Mouse (Mus musculus) embryonic facial prominence, embryonic 12.5 days (tissue): ENCODE results near the gene Atp6v1g2. TPM values are rescaled to one million over a fixed set of nuclear protein-coding genes. Genes with fewer than 3 reads are reported as not detected.

ENCODE experiments used
- ATAC-seq: fragments of 200-750 bp; cut with Nextera tagmentation; 2 replicates; pipeline ENCODE4 v1.8.0; 2017; ENCODE audit not compliant: insufficient number of reproducible peaks, insufficient read depth, low FRiP score, low TSS enrichment
- H3K27ac ChIP-seq: fragments of 300-500 bp; sonication (generic); 2 replicates; pipeline ENCODE4 v1.5.1; 2016; ENCODE audit warnings: mild to moderate bottlenecking
- H3K27me3 ChIP-seq: fragments of 300-500 bp; sonication (generic); 2 replicates; pipeline ENCODE4 v1.6.1; 2016; ENCODE audit warnings: mild to moderate bottlenecking, moderate library complexity
- H3K36me3 ChIP-seq: fragments of 300-500 bp; sonication (generic); 2 replicates; pipeline ENCODE4 v1.6.1; 2016; ENCODE audit warnings: mild to moderate bottlenecking
- H3K4me1 ChIP-seq: fragments of 300-500 bp; sonication (generic); 2 replicates; pipeline ENCODE4 v1.6.1; 2016
- H3K4me2 ChIP-seq: fragments of 300-500 bp; sonication (generic); replicated peaks from 2 replicates; pipeline ENCODE4 v1.6.1; 2016; ENCODE audit warnings: mild to moderate bottlenecking, moderate library complexity
- H3K4me3 ChIP-seq: fragments of 300-500 bp; sonication (generic); 2 replicates; pipeline ENCODE4 v1.5.1; 2016; ENCODE audit warnings: mild to moderate bottlenecking
- H3K9ac ChIP-seq: fragments of 300-500 bp; sonication (generic); 2 replicates; pipeline ENCODE4 v1.6.1; 2016; ENCODE audit warnings: mild to moderate bottlenecking, moderate library complexity
- H3K9me3 ChIP-seq: fragments of 300-500 bp; sonication (generic); 2 replicates; pipeline ENCODE4 v1.6.1; 2016; ENCODE audit warnings: mild to moderate bottlenecking, moderate library complexity
- WGBS: fragments of 180-500 bp; shearing (Covaris S2); methylation state at CpG from one replicate; pipeline ENCODE4 v1.1.7; 2016; 5-methylcytosine and 5-hydroxymethylcytosine counted together
- polyA plus RNA-seq: library from polyadenylated mRNA; unstranded; fragments of >200 nt; fragmentation: Nextera tagmentation; extraction: Ambion mirVana; gene quantifications from 2 replicates; pipeline ENCODE4 v1.2.1, GENCODE M21; 2016

Atp6v1g2 gene
- polyA plus RNA-seq, 1 experiment from 2014 or later = 4.5 TPM

DNA sequence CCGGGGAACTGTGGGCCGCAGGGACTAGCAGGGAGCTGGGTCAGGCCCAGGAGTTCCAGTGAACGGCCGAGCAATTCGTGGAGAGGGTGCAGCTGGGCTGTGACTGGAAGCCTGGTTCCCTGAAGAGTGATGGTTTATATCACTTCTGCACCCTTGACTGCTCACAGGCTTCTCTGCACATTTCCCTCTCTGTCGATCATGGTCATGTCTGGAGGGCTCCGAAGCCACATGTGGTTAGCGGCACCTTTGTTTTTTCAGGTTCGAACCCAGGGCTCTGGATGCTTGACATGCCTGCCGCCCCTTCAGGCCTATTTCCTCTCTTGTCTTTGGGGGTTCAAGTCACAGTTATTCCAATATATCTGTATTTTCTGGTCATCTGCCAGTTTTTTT is 28.1 kb upstream of the Atp6v1g2 start:
- Histone ChIP-seq H3K4me3 (no peak overlapping the region), H3K9me3 (no peaks in the 10 kb centered on the region), H3K27me3 (peaks cover 50% of the 10 kb centered on the region), H3K9ac (no peak overlapping the region), H3K4me1 (no peaks in the 10 kb centered on the region), H3K36me3 (no peaks in the 10 kb centered on the region), H3K27ac (no peak overlapping the region), H3K4me2 (no peak overlapping the region)
- ATAC-seq = no peak
- WGBS = 55% methylated on average over 10 of the region's 10 CpGs

DNA sequence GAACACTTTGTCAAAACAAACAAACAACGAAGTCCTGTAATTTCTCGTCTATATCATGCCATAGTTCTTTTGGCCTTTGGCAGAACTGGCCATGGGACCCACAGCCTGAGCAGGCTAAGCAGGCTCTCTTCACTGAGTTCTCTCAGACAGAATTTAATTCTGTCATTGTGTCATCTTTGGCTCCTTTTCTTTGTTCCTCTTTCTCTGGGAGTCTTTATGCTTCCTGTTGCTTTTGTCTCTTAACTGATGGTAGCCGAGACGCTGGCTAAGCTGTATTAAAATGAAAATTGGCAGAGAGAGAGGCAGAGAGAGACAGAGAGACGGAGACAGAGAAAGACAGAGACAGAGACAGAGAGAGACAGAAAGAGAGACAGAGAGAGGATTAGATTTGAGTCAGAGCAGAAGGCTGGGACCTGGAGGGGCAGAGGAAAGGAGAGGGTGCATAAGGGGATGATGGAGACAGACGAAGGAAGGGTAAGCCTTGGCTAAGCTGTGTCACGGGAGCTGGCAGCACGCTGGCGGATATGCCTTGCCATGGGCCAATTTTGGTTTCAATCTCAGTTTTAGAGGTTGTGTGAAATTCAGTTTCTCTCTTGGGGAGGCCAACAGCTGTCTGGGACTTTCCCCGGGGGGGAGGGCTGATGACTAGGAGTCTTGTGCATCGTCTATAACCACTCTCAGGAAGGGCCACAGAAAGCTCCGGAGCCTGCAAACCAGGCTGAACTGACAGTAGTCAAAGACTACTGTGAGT is 23.5 kb upstream of the Atp6v1g2 start:
- ATAC-seq = no peak
- Histone ChIP-seq H3K36me3 (no peaks in the 10 kb centered on the region), H3K9me3 (no peaks in the 10 kb centered on the region), H3K4me3 (no peak overlapping the region), H3K4me1 (0 out of 2 replicates have a peak, but pooled peaks cover 3% of the 10 kb centered on the region), H3K27me3 (peaks cover 6% of the 10 kb centered on the region), H3K9ac (no peak overlapping the region), H3K4me2 (no peak overlapping the region), H3K27ac (no peak overlapping the region)
- WGBS = 82% methylated on average over 12 of the region's 12 CpGs

DNA sequence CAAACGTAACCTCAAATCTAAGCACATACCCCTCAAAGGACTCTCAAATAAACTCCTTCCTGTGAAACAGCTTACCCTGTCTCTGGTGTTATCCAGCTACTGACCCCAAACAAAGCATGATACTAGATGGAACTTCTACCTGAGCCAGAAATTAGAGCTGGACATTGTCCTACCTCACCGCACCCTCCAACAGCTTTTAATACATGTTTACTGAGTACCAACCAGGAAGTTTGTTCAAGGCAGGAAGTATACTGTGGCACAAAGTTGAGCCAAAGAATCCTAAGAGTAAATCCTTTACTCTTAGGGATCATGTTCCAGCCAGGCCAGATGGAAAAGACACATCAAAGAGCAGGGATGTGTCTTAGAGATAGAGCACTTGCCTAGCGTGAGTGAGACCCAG is 22.9 kb upstream of the Atp6v1g2 start:
- no peaks in the 10 kb centered on the region for H3K36me3 ChIP-seq
- no peaks in the 10 kb centered on the region for H3K9me3 ChIP-seq
- H3K4me2 ChIP-seq = no peak overlapping the region
- H3K9ac ChIP-seq = no peak overlapping the region
- H3K27ac ChIP-seq = no peak overlapping the region
- H3K27me3 ChIP-seq = no peaks in the 10 kb centered on the region
- no peak for ATAC-seq
- H3K4me3 ChIP-seq = no peak overlapping the region
- 75% methylated on average over 3 of the region's 3 CpGs for WGBS
- 0 out of 2 replicates have a peak, but pooled peaks cover 3% of the 10 kb centered on the region for H3K4me1 ChIP-seq

DNA sequence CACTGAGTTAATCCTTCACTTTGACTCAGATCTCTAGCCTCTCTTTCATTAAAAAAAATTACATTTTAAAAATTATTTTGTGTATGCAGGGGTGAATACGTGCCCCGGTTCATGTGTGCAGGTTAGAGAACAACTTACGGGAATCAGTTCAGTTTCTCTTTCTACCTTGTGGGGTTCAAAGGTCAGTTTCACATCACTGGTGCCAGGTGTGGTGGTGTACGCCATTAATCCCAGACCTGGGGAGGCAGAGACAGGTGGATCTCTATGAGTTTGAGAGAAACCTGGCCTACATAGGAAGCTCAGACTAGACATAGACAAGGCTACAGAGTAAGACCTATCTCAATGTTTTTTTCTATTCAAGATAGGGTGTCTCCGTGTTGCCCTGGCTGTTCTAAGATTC is 20.4 kb upstream of the Atp6v1g2 start:
- Histone ChIP-seq H3K9me3 (no peaks in the 10 kb centered on the region), H3K4me3 (no peak overlapping the region), H3K36me3 (no peaks in the 10 kb centered on the region), H3K27me3 (no peaks in the 10 kb centered on the region), H3K4me1 (0 out of 2 replicates have a peak, but pooled peaks cover 3% of the 10 kb centered on the region), H3K9ac (no peak overlapping the region), H3K4me2 (no peak overlapping the region), H3K27ac (no peak overlapping the region)
- 91% methylated on average over 5 of the region's 5 CpGs for WGBS
- ATAC-seq = no peak

DNA sequence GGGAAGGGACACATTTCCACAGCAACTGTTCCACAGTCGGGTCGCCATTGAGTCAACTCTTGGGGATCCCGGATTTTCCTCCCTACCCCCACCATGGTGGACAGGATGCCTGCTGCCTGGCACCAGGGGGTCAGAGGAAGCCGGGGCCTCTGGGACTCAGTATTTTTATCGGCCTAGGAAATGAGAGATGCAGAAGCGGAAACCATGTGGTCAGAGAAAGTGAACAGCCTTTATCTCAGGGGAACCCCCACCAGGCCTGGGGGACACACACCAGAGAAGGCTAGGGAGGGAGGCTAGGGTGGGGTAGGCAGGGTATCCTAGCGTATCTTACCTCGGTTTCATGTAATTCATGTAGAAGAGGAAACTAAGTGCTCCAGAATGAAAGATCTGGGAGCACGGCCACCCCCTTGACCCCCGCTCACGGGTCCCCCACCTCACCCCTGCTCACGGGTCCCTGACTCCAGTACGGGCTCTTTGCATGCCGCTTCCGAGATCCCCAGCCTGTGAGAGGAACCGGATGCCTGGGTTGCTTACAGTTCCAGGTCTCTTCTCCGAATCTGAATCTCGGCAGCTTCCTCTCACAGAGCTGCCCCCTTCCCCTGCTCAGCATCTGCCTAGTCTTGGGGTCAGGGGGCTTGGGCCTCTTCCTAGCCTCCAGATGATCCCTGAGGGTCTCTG is 14.8 kb upstream of the Atp6v1g2 start:
- Histone ChIP-seq H3K9ac (no peak overlapping the region), H3K4me1 (0 out of 2 replicates have a peak, but pooled peaks cover 3% of the 10 kb centered on the region), H3K36me3 (peaks cover 24% of the 10 kb centered on the region), H3K9me3 (no peaks in the 10 kb centered on the region), H3K4me2 (no peak overlapping the region), H3K4me3 (no peak overlapping the region), H3K27me3 (no peaks in the 10 kb centered on the region), H3K27ac (0 out of 2 replicates have a peak overlapping the region, but pooled peaks have one; percentile 6)
- WGBS = 76% methylated on average over 18 of the region's 18 CpGs
- no peak for ATAC-seq

DNA sequence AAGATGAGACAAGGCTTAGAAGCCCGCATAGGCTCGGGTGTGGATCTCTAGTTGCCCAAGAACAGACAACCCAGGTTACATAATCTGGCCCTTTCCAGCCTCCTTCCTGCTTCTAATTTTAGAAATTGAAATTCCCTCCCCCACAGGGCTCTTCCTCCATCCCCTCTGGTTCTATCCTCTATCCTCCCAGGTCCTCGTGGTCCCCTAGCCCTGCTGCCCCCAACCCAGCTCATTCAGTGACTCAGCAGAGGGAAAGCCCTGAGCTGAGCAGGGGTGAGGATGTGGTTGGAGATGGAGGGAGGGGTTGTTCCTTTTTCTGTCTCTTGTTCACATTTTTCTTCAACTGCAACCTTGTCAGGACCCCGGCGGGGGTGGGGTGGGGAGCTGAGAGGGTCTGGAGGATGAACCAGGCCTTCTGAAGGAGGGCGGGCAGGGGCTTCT is 13.8 kb upstream of the Atp6v1g2 start:
- peaks cover 25% of the 10 kb centered on the region for H3K36me3 ChIP-seq
- no peak overlapping the region for H3K9ac ChIP-seq
- no peak for ATAC-seq
- no peak overlapping the region for H3K27ac ChIP-seq
- H3K9me3 ChIP-seq = no peaks in the 10 kb centered on the region
- H3K4me2 ChIP-seq = no peak overlapping the region
- WGBS = 85% methylated on average over 6 of the region's 6 CpGs
- 0 out of 2 replicates have a peak, but pooled peaks cover 2% of the 10 kb centered on the region for H3K4me1 ChIP-seq
- no peaks in the 10 kb centered on the region for H3K27me3 ChIP-seq
- no peak overlapping the region for H3K4me3 ChIP-seq

DNA sequence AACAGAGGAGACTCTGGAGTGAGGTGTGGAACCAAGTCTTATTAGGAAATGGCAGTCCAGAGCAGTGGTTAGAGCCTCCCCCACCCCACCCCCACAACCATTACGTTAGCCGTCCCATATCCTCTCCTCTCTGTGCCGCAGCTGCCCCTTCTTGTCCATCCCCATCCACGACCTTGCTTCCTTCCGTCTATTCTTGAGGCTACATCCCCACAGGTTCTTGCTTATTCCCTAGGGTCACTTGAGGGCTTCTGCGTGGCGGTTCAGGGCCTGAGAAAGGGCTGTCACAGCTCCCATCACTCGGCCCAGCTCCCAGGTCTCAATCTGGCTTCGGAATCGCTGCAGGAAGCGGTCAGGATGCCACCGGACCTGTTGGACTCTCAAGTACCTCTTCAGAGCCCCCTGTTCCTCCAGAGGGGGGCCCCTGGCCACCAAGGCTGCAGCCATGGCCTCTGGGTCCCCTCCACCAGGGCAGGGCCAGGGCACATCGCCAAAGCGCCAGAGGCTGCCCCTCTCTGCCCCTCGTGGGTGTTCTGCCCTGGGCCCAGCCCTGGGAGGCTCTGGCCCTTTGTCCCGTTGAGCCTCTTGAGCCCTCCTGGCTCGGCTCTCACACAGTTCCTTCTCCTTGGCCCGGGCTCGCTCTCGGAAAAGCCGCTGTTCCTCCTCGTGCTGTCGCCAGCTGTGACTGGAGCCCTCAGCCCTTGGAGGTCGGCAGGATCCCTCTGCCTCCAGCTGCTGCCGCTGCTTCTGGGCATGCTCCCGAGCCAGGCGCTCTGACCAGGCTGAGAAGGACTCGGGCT is 13.1 kb upstream of the Atp6v1g2 start, which contains the start of gene Gm16181:
Gene Gm16181, plus strand, starts transcription at position 679 of the 797 bp plus-strand sequence.
- Histone ChIP-seq H3K4me3 (no peak within 1 kb of the TSS), H3K4me2 (no peak within 1 kb of the TSS), H3K36me3 (peaks cover 31% of the 10 kb centered on the region), H3K9me3 (no peaks in the 10 kb centered on the region), H3K27ac (no peak within 1 kb of the TSS), H3K9ac (no peak within 1 kb of the TSS), H3K27me3 (no peaks in the 10 kb centered on the region), H3K4me1 (no peaks in the 10 kb centered on the region)
- ATAC-seq = no peak
- 82% methylated on average over 28 of the region's 28 CpGs for WGBS

DNA sequence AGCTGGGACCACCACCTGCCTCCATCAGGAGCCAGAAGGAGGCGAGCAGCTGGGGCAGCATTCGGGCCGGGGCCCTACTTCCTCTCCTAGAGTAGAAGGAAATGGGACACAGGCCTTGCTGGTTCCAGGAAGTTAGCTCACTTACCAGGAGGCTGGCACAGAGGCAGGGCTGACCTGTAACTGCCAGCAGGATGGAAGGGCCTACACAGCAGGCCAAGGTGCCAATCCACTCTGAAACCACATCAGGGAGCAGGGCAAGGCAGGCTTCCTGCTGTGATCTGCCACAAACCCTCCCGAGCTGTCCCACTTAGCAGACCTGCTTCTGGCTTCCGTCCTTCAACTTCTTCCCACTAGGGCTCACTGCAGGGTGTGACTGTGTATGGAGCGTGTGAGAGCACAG is 11.2 kb upstream of the Atp6v1g2 start:
- no peaks in the 10 kb centered on the region for H3K27me3 ChIP-seq
- ATAC-seq = no peak
- H3K4me2 ChIP-seq = no peak overlapping the region
- 80% methylated on average over 6 of the region's 6 CpGs for WGBS
- H3K4me3 ChIP-seq = no peak overlapping the region
- H3K36me3 ChIP-seq = peaks cover 39% of the 10 kb centered on the region
- H3K27ac ChIP-seq = no peak overlapping the region
- H3K4me1 ChIP-seq = no peaks in the 10 kb centered on the region
- H3K9me3 ChIP-seq = no peaks in the 10 kb centered on the region
- H3K9ac ChIP-seq = no peak overlapping the region

DNA sequence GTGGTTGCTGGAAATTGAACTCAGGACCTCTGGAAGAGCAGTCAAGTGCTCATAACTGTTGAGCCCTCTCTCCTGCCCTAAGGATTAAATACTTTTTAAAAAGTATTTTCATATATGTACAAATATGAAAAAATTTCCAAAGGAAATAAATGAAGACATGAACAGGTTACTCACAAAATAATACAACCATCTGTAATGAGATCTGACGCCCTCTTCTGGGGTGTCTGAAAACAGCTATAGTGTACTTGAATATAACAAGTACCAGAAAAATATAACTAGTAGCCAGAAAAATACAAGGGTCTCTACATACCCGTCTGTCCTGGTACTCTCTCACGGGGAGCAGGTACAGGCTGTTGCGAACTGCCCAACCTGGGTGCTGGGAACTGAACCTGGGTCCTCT is 8.8 kb upstream of the Atp6v1g2 start:
- H3K9me3 ChIP-seq = no peaks in the 10 kb centered on the region
- H3K9ac ChIP-seq = no peak overlapping the region
- over 99% methylated on average over 4 of the region's 4 CpGs for WGBS
- H3K27me3 ChIP-seq = no peaks in the 10 kb centered on the region
- no peak for ATAC-seq
- H3K4me1 ChIP-seq = no peaks in the 10 kb centered on the region
- no peak overlapping the region for H3K4me3 ChIP-seq
- peaks cover 57% of the 10 kb centered on the region for H3K36me3 ChIP-seq
- no peak overlapping the region for H3K4me2 ChIP-seq
- no peak overlapping the region for H3K27ac ChIP-seq

DNA sequence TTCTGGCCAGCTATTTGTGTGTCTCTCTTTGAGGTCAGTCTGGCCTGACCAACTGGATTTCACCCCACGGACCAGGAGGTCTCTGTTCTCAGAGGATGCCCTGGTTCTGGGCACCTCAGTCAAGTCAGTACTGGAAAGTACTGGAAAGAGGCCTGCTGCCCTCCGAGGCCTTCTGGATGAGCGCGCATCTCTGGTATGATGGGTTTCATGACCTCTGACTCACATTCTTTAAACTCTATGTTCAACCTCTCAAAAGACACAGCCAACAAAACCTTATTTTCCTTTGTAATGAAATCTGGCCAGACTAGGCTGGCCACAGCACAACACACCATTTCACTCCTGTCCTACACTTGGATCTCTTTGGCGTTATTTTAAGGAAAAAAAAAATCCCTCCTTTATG is 8.0 kb upstream of the Atp6v1g2 start:
- H3K27me3 ChIP-seq = no peaks in the 10 kb centered on the region
- no peak overlapping the region for H3K4me3 ChIP-seq
- H3K27ac ChIP-seq = no peak overlapping the region
- no peak overlapping the region for H3K9ac ChIP-seq
- no peaks in the 10 kb centered on the region for H3K9me3 ChIP-seq
- no peak overlapping the region for H3K4me2 ChIP-seq
- peaks cover 57% of the 10 kb centered on the region for H3K36me3 ChIP-seq
- WGBS = 93% methylated on average over 5 of the region's 5 CpGs
- H3K4me1 ChIP-seq = no peaks in the 10 kb centered on the region
- ATAC-seq = no peak

DNA sequence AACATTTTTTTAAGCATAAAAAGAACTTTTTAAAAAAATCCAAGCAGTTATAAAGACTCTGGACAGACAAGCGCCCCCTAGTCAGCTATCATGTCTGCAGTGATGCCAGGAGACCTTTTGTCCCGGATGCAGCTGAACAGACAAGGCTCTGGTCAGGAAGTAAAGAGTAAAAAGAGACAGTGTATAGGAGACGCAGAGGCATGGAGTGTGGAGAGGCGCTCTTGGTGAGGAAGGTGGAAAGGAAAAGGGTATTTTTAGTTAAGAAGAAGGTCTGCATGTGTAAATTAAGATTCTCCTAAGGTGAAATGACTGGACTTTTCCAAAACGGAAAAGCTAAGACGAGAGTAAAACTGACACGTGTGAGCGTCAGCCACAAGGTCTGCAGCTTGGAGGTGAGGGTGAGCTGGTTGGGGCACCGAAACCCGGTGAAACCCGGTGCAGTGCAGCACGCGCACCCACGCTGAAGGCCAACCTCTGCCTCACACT is 6.9 kb upstream of the Atp6v1g2 start:
- Histone ChIP-seq H3K27me3 (no peaks in the 10 kb centered on the region), H3K36me3 (peaks cover 57% of the 10 kb centered on the region), H3K4me1 (no peaks in the 10 kb centered on the region), H3K9me3 (no peaks in the 10 kb centered on the region), H3K9ac (no peak overlapping the region), H3K27ac (no peak overlapping the region), H3K4me2 (no peak overlapping the region), H3K4me3 (no peak overlapping the region)
- WGBS = 86% methylated on average over 14 of the region's 14 CpGs
- ATAC-seq = no peak
